Mouse (Mus musculus) heart, embryonic 16.5 days (tissue): ENCODE measurements at regions not wholly inside any gene's neighbourhood (a gene's known extent, or its start where the extent isn't known, plus 50 kb on each side); places are given as distances from the start of the nearest gene placed in this dataset.

Source experiments
- ATAC-seq: fragments of 200-750 bp; cut with Nextera tagmentation; replicated peaks from 2 replicates; pipeline ENCODE4 v1.8.0; 2017; ENCODE audit warnings: moderate number of reproducible peaks; ENCODE audit not compliant: insufficient read depth, low FRiP score; ENCODE audit errors: extremely low read depth
- H3K27ac ChIP-seq: fragments of 300-500 bp; sonication (generic); 2 replicates; pipeline ENCODE4 v1.5.1; 2014; ENCODE audit warnings: mild to moderate bottlenecking, low read length, control low read depth, moderate library complexity
- H3K27me3 ChIP-seq: fragments of 300-500 bp; sonication (generic); 2 replicates; pipeline ENCODE4 v1.6.1; 2014; ENCODE audit warnings: low read length, mixed read lengths; ENCODE audit not compliant: control insufficient read depth, insufficient read depth
- H3K36me3 ChIP-seq: fragments of 300-500 bp; sonication (generic); 2 replicates; pipeline ENCODE4 v1.6.1; 2014; ENCODE audit not compliant: control insufficient read depth, insufficient read depth
- H3K4me1 ChIP-seq: fragments of 300-500 bp; sonication (generic); 2 replicates; pipeline ENCODE4 v1.6.1; 2014; ENCODE audit warnings: low read length, mixed read lengths; ENCODE audit not compliant: control insufficient read depth, insufficient read depth
- H3K4me2 ChIP-seq: fragments of 300-500 bp; sonication (generic); 2 replicates; pipeline ENCODE4 v1.6.1; 2014; ENCODE audit warnings: low read depth, mild to moderate bottlenecking, control low read depth, low read length
- H3K4me3 ChIP-seq: fragments of 300-500 bp; sonication (generic); 2 replicates; pipeline ENCODE4 v1.5.1; 2014; ENCODE audit warnings: mild to moderate bottlenecking, control low read depth, low read length
- H3K9ac ChIP-seq: fragments of 300-500 bp; sonication (generic); 2 replicates; pipeline ENCODE4 v1.6.1; 2014; ENCODE audit warnings: low read length, control low read depth
- H3K9me3 ChIP-seq: fragments of 300-500 bp; sonication (generic); replicated peaks from 2 replicates; pipeline ENCODE4 v1.6.1; 2016; ENCODE audit warnings: low read length; ENCODE audit not compliant: control insufficient read depth
- WGBS: fragments of 180-500 bp; shearing (Covaris S2); extraction: QIAGEN DNeasy Blood & Tissue Kit; methylation state at CpG from one replicate; pipeline ENCODE4 v1.1.7; 2014; 5-methylcytosine and 5-hydroxymethylcytosine counted together

DNA sequence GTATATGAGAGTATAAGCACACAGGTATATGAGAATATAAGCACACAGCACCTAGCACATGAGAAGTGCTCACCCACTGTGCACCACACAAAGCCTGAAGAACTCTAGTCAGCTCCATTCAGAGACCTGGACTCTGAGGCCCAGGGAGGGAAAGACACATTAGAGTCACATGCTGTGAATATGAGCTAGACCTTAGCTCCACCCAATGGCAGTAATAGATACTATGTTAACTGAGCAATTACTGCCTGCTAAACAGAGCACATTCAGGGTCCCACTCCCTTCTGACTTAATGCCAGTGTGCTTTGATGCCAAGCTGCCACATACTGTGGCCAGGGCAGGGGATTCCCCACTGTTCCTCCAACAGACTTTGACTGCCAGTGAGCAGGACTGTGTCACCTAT, 89.2 kb downstream of the Gm26897 start:
- Histone ChIP-seq H3K27me3 (peaks cover 5% of the 10 kb centered on the region; the same call in 1 of the 2 replicates), H3K27ac (no peak overlapping the region), H3K4me2 (no peak overlapping the region), H3K9me3 (0 out of 2 replicates have a peak, but pooled peaks cover 2% of the 10 kb centered on the region), H3K9ac (no peak overlapping the region), H3K36me3 (no peaks in the 10 kb centered on the region), H3K4me1 (no peaks in the 10 kb centered on the region), H3K4me3 (no peak overlapping the region)
- ATAC-seq = no peak

DNA sequence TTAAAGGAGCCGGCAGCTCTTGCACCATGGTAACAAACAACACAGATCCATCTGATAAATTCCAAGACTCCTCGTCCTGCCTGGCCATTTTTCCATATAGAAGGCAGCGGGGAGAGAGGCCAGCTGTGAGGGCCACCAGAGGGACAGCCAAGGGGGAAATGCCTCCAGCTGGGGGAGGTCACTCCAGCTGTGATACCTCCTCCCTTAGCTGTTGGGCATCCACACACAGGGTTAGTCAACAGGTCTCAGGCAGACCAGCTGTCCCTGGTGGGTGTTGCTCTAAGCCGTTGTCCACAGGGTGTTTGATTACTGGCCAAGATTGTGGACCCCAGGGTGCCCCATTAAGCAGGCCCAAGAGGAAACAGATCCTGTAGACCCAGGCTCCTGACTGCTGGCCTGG, 89.7 kb downstream of the Gm26897 start:
- 22% methylated on average over 4 of the region's 4 CpGs for WGBS
- no peak; the same call in 1 of the 2 replicates for ATAC-seq
- H3K27ac ChIP-seq = no peak overlapping the region

DNA sequence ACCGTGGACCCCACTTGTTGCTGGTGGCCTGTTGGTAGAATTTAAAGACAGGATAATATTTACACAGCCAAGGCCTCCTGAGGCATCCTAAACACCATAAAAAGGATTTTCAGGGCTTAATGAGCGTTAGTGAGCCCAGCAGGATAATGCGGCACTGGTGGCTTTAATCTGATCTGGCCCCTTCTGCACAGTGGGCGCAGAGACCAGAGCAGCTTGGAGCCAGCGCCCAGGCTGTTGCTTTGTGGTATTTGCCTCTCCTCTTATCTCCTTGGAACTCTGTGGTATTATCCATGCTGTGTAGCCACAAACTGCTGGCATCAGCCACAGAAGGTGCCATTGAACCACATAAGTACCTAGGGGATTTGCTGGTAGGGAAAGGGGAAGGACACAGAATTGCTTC, 90.1 kb downstream of the Gm26897 start:
- no peak for ATAC-seq
- Histone ChIP-seq H3K9ac (no peak overlapping the region), H3K9me3 (0 out of 2 replicates have a peak, but pooled peaks cover 2% of the 10 kb centered on the region), H3K4me1 (no peaks in the 10 kb centered on the region), H3K36me3 (no peaks in the 10 kb centered on the region), H3K27ac (no peak overlapping the region), H3K4me3 (no peak overlapping the region), H3K4me2 (no peak overlapping the region), H3K27me3 (peaks cover 5% of the 10 kb centered on the region; the same call in 1 of the 2 replicates)
- WGBS = 39% methylated on average over 5 of the region's 5 CpGs

More for the DNA sequence above, 89.7 kb downstream of the Gm26897 start:
- Histone ChIP-seq H3K4me2 (no peak overlapping the region), H3K9me3 (0 out of 2 replicates have a peak, but pooled peaks cover 2% of the 10 kb centered on the region), H3K4me3 (no peak overlapping the region), H3K4me1 (no peaks in the 10 kb centered on the region), H3K9ac (no peak overlapping the region), H3K27me3 (peaks cover 5% of the 10 kb centered on the region; the same call in 1 of the 2 replicates), H3K36me3 (no peaks in the 10 kb centered on the region)

DNA sequence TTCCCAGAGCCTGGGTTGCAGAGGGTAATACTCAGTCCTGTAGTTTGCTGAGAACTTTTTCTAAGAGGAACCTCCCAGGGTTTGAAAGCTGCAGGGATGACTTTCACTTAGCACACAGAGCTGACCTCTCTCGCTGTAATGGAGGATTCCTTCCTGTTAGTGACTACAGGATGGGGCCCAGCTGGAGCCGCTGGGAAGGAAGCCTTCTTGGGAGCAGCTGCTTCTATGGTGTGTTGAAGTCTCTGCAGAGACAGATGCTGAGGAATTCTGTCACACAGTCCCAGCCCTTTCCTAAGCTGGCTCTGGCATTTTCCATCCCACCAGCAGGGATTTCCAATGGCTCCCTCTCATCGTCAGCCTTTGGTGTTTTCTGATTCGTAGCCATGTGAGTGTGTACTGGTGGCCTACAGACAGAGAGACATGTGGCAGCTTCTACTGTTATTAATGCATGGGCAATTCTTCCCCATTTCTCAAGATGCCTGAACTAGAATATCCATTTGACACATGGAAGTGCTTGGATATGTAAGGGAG, 90.9 kb downstream of the Gm26897 start:
- Histone ChIP-seq H3K4me1 (no peaks in the 10 kb centered on the region), H3K9me3 (0 out of 2 replicates have a peak, but pooled peaks cover 2% of the 10 kb centered on the region), H3K9ac (no peak overlapping the region), H3K36me3 (no peaks in the 10 kb centered on the region), H3K27me3 (peaks cover 5% of the 10 kb centered on the region; the same call in 1 of the 2 replicates), H3K4me2 (no peak overlapping the region), H3K27ac (no peak overlapping the region), H3K4me3 (no peak overlapping the region)
- ATAC-seq = no peak
- 42% methylated on average over 4 of the region's 4 CpGs for WGBS

DNA sequence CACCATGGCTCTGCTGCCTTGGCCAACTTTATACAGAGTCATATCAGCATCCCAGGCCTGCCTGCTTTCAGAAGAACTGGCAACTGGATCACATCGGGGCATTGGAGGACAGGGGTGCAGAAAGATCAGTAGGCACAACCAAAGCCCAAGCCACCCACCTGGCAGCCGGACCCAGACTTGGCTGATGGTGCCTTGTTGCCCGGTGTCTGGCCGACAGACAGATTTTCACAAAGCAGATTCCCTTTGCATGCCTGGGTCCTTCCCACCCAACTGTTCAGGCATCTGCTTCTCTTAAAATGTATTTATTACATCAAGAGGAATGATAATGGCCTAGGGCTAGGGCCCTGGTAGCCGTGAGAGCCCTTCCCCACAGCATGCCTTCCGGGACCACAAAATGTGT, 96.2 kb downstream of the Gm26897 start:
- 82% methylated on average over 6 of the region's 6 CpGs for WGBS
- no peaks in the 10 kb centered on the region for H3K4me1 ChIP-seq
- no peak overlapping the region for H3K9ac ChIP-seq
- 0 out of 2 replicates have a peak, but pooled peaks cover 2% of the 10 kb centered on the region for H3K9me3 ChIP-seq
- H3K36me3 ChIP-seq = no peaks in the 10 kb centered on the region
- ATAC-seq = no peak
- no peak overlapping the region for H3K4me2 ChIP-seq
- H3K27ac ChIP-seq = no peak overlapping the region
- H3K27me3 ChIP-seq = no peaks in the 10 kb centered on the region
- H3K4me3 ChIP-seq = no peak overlapping the region

DNA sequence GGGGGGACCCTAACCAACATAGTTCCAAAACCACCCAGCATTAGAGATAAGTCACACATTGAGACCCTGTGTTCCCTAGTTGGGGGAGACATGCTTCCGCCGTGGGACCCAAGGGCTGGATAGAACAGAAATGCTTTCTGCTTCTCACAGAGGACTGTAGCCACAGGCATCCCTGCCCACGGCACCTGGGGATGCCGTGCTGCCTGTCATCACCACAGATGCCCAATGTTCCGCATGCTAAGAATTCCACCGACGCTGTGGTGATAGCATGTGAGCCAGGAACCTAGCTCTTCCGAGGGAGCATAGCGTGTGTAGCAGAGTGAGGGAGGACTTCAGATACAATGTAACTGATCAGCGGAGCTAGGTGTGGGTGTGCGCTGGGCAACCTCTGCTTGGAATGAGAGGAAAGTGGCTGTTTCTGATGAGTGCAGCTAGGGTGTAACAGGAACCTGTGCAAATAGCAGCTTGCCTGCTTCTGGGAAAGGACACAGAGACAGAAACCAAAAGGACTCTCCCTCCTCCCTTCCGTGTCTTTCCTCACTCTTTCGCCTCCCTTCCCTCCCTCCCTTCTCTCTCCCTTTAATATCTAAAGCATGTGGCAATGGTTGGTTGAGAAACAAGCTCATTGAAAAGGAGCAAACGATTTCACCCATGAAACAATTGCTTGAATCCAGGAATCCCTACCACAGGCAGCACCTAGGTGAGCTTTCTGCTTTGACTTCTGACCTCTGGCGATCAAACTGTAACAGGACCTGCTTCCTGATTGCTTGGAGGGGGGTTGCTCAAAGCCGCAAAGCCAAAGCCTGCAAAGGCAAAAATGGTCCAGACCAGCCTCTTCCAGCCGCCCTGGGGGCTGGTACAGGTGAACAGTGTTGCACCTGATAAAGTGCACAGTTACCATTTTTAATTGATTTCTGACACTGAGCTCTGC, 102.3 kb downstream of the Gm26897 start:
- H3K4me2 ChIP-seq = no peak overlapping the region
- H3K4me1 ChIP-seq = no peaks in the 10 kb centered on the region
- no peak overlapping the region for H3K4me3 ChIP-seq
- WGBS = 33% methylated on average over 17 of the region's 17 CpGs
- no peak overlapping the region for H3K9ac ChIP-seq
- no peak for ATAC-seq
- no peaks in the 10 kb centered on the region for H3K9me3 ChIP-seq
- peaks cover 24% of the 10 kb centered on the region for H3K27me3 ChIP-seq
- H3K27ac ChIP-seq = no peak overlapping the region
- H3K36me3 ChIP-seq = no peaks in the 10 kb centered on the region

DNA sequence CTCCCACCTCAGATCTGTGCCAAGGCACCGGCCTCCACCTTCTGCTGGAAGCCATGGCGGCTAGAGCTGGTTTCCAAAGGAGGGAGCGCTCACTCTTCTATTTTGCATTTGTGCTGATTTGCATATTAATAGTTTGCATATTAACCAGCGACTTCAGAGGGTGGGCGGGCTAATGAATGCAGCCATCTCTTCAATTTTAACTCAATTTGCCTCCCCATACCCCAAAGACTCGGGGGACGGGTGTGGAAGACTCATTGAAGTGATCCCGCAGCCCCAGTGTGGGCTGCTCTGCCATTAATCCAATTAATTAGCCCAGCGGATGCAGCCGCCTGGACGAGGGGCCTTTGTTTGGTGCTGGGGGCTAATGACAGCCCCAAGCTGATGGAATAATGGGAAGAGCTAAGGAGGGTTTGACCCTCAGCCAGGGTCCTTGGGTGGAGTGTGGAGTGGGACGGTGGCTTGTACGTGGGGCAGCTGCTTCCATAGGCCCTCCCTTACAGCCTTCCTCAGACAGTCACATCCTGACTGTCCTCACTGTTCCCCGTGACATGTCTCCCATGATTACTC, 103.0 kb downstream of the Gm26897 start:
- Histone ChIP-seq H3K4me2 (no peak overlapping the region), H3K36me3 (no peaks in the 10 kb centered on the region), H3K27me3 (peaks cover 24% of the 10 kb centered on the region), H3K4me3 (no peak overlapping the region), H3K9ac (no peak overlapping the region), H3K4me1 (no peaks in the 10 kb centered on the region), H3K9me3 (no peaks in the 10 kb centered on the region), H3K27ac (no peak overlapping the region)
- no peak for ATAC-seq
- 40% methylated on average over 14 of the region's 14 CpGs for WGBS

DNA sequence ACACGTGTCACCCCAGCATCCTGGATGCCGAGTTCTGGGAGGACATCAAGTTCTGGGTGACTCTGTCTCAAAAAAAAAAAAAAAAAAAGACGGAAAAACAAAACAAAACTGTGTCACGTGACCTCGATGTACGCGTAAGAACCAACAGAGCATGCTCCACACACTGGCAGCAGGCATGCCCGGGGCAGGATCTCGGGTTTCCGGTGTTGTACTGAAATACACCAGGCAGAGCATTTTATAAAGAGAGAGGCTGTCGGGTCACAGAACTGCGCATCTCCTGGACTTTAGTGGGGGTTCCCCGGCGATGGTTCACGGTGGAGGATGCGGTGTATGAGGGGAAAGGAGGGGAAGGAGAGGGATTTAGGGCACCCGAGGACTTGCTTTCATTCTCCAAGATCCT, 108.7 kb downstream of the Gm26897 start:
- H3K27me3 ChIP-seq = peaks cover 10% of the 10 kb centered on the region
- no peak overlapping the region for H3K4me3 ChIP-seq
- H3K4me2 ChIP-seq = peak overlapping the region; percentile 32; the same call in 1 of the 2 replicates
- no peaks in the 10 kb centered on the region for H3K36me3 ChIP-seq
- H3K9ac ChIP-seq = no peak overlapping the region
- no peak overlapping the region for H3K27ac ChIP-seq
- no peaks in the 10 kb centered on the region; the same call in 1 of the 2 replicates for H3K9me3 ChIP-seq
- no peak for ATAC-seq
- 48% methylated on average over 17 of the region's 17 CpGs for WGBS
- no peaks in the 10 kb centered on the region for H3K4me1 ChIP-seq
